Mouse (Mus musculus): Measurements from ENCODE around the gene Sec31b. TPM values are rescaled to one million over a fixed set of nuclear protein-coding genes. Genes with fewer than 3 reads are reported as not detected.

Sec31b gene
- polyA plus RNA-seq, 1 experiment from 2014 or later, result 0.13 TPM

GRCm38 (mm10) chr19:44525551-44526205 is 20.0 kb downstream of the Sec31b start:
- 88% methylated on average over 9 of the region's 9 CpGs for WGBS
- ATAC-seq (ENCODE audit: low read depth), result no peak
- no peak overlapping the region for H3K27ac ChIP-seq (replicated peaks)
- H3K27me3 ChIP-seq, result no peaks in the 10 kb centered on the region; the same call in 1 of the 2 replicates
- no peak overlapping the region for H3K4me2 ChIP-seq
- H3K9me3 ChIP-seq, result no peaks in the 10 kb centered on the region
- no peaks in the 10 kb centered on the region for H3K36me3 ChIP-seq
- no peaks in the 10 kb centered on the region for H3K4me1 ChIP-seq (replicated peaks)
- no peak overlapping the region for H3K4me3 ChIP-seq
- H3K9ac ChIP-seq, result no peak overlapping the region

DNA sequence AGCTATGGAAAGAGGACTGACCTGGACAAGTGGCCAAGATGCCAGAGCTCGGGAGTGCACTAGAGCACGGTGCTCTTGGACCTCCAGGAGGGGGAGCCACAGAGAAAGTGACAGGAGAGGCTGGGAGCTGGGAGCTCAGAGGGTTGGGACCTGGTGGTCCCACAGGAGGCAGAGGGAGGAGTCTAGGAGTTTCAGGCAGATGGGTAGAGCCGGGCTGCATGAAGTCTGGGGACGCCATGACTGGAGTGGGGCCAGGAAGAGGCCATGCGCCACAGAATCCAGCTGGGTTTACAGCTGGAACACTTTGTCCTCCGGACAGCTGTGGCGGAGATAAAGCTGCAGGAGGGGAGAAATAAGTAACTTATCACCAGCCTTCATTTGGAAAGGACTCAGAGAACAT is 26.5 kb downstream of the Sec31b start:
- H3K27me3 ChIP-seq, result peaks cover 49% of the 10 kb centered on the region

GRCm38 (mm10) chr19:44517996-44518768 is 27.5 kb downstream of the Sec31b start:
- Histone ChIP-seq H3K27me3 (peaks cover 59% of the 10 kb centered on the region), H3K9me3 (no peaks in the 10 kb centered on the region), H3K4me2 (no peak overlapping the region), H3K27ac (replicated peaks) (no peak overlapping the region), H3K36me3 (no peaks in the 10 kb centered on the region), H3K9ac (no peak overlapping the region), H3K4me1 (replicated peaks) (peaks cover 38% of the 10 kb centered on the region), H3K4me3 (no peak overlapping the region)
- no peak for ATAC-seq (ENCODE audit: low read depth)
- 56% methylated on average over 12 of the region's 12 CpGs for WGBS

More for the DNA sequence above, 26.5 kb downstream of the Sec31b start:
- WGBS, result 12% methylated on average over 7 of the region's 7 CpGs
- no peak for ATAC-seq (ENCODE audit: low read depth)
- no peak overlapping the region for H3K27ac ChIP-seq (replicated peaks)
- no peaks in the 10 kb centered on the region for H3K9me3 ChIP-seq
- no peak overlapping the region for H3K4me2 ChIP-seq
- H3K4me1 ChIP-seq (replicated peaks), result peaks cover 29% of the 10 kb centered on the region
- no peak overlapping the region for H3K9ac ChIP-seq
- no peaks in the 10 kb centered on the region for H3K36me3 ChIP-seq
- H3K4me3 ChIP-seq, result no peak overlapping the region

DNA sequence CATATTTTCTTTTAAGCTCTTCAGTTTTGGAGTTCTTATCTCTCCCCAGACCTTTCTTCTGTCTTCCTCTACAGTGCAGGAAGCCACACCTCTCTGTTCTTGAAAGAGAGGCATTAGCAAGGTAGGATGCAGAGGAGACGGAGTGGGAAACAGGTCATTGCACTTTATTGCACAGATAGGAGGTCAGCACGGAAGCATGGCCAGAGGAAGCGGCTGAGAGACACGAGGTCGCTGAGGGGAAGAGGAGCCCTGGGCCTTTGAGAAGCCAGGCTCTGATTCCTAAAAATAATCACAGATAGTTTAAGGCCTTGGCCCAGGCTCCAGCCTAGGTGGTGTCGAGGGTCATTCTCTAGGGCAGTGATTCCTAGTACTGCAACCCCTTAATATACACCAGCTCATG is 29.9 kb downstream of the Sec31b start:
- H3K4me2 ChIP-seq, result no peak overlapping the region
- H3K27me3 ChIP-seq, result peaks cover 83% of the 10 kb centered on the region
- H3K4me1 ChIP-seq (replicated peaks), result peaks cover 62% of the 10 kb centered on the region
- no peaks in the 10 kb centered on the region for H3K36me3 ChIP-seq
- H3K4me3 ChIP-seq, result no peak overlapping the region
- no peak overlapping the region for H3K27ac ChIP-seq (replicated peaks)
- WGBS, result 27% methylated on average over 6 of the region's 6 CpGs
- no peak overlapping the region for H3K9ac ChIP-seq
- no peaks in the 10 kb centered on the region for H3K9me3 ChIP-seq
- no peak for ATAC-seq (ENCODE audit: low read depth)

- Histone ChIP-seq H3K4me2 (peak overlapping the region; percentile 94), H3K27me3 (peaks cover 93% of the 10 kb centered on the region), H3K4me1 (replicated peaks) (peaks cover 71% of the 10 kb centered on the region), H3K36me3 (no peaks in the 10 kb centered on the region), H3K9me3 (no peaks in the 10 kb centered on the region), H3K4me3 (no peak overlapping the region), H3K27ac (replicated peaks) (peak overlapping the region; percentile 52; the same call in 1 of the 2 replicates), H3K9ac (no peak overlapping the region)
- ATAC-seq (ENCODE audit: low read depth), result peak; percentile 71
- WGBS, result 3% methylated on average over 14 of the region's 14 CpGs
Observed at GRCm38 (mm10) chr19:44514521-44515451, 30.9 kb downstream of the Sec31b start.

GRCm38 (mm10) chr19:44513921-44514482 is 31.7 kb downstream of the Sec31b start:
- peak overlapping the region; percentile 52; the same call in 1 of the 2 replicates for H3K27ac ChIP-seq (replicated peaks)
- WGBS, result 11% methylated on average over 7 of the region's 7 CpGs
- ATAC-seq (ENCODE audit: low read depth), result no peak
- no peaks in the 10 kb centered on the region for H3K9me3 ChIP-seq
- H3K4me1 ChIP-seq (replicated peaks), result peaks cover 66% of the 10 kb centered on the region
- peak overlapping the region; percentile 94 for H3K4me2 ChIP-seq
- no peaks in the 10 kb centered on the region for H3K36me3 ChIP-seq
- peaks cover 94% of the 10 kb centered on the region for H3K27me3 ChIP-seq
- no peak overlapping the region for H3K9ac ChIP-seq
- no peak overlapping the region for H3K4me3 ChIP-seq

GRCm38 (mm10) chr19:44513054-44513833 is 32.4 kb downstream of the Sec31b start:
- Histone ChIP-seq H3K27ac (replicated peaks) (peak overlapping the region; percentile 52), H3K4me1 (replicated peaks) (peaks cover 61% of the 10 kb centered on the region), H3K4me2 (peak overlapping the region; percentile 94), H3K4me3 (no peak overlapping the region), H3K27me3 (peaks cover 94% of the 10 kb centered on the region), H3K36me3 (no peaks in the 10 kb centered on the region), H3K9ac (no peak overlapping the region), H3K9me3 (no peaks in the 10 kb centered on the region)
- WGBS, result 13% methylated on average over 11 of the region's 11 CpGs
- ATAC-seq (ENCODE audit: low read depth), result no peak

DNA sequence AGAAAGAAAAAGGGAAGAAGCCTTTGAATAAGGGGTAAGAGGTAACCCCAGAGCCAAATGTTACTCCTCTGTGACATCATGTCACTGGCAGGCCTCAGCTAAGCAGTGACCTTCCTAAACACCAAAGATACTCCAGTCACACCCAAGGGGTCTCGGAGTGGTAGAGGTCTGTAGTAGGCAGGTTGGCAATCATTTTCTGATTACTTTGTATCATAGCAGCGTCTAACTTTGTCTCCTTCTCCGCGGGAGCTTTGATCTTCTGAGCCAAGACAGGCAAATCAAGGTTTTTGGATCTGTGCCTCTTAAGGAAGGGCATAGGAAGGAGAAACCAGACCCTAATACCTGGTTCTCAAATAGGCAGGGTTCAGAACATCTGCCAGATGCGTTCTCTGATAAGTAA is 33.1 kb downstream of the Sec31b start:
- H3K36me3 ChIP-seq, result no peaks in the 10 kb centered on the region
- peak overlapping the region; percentile 94 for H3K4me2 ChIP-seq
- no peak for ATAC-seq (ENCODE audit: low read depth)
- peak overlapping the region; percentile 8; the same call in 1 of the 2 replicates for H3K4me3 ChIP-seq
- no peak overlapping the region for H3K9ac ChIP-seq
- peaks cover 87% of the 10 kb centered on the region for H3K27me3 ChIP-seq
- H3K9me3 ChIP-seq, result no peaks in the 10 kb centered on the region
- 31% methylated on average over 5 of the region's 5 CpGs for WGBS
- no peak overlapping the region for H3K27ac ChIP-seq (replicated peaks)
- H3K4me1 ChIP-seq (replicated peaks), result peaks cover 61% of the 10 kb centered on the region

- H3K4me1 ChIP-seq (replicated peaks), result peaks cover 61% of the 10 kb centered on the region
- under 1% methylated on average over 66 of the region's 66 CpGs for WGBS
- no peaks in the 10 kb centered on the region for H3K9me3 ChIP-seq
- H3K4me3 ChIP-seq, result peak overlapping the region; percentile 51
- peak overlapping the region; percentile 66 for H3K9ac ChIP-seq
- H3K36me3 ChIP-seq, result no peaks in the 10 kb centered on the region
- H3K27me3 ChIP-seq, result peaks cover 82% of the 10 kb centered on the region
- H3K4me2 ChIP-seq, result peak overlapping the region; percentile 94
- 0 out of 2 replicates have a peak overlapping the region, but pooled peaks have one; percentile 59 for H3K27ac ChIP-seq (replicated peaks)
- ATAC-seq (ENCODE audit: low read depth), result peak; percentile 24
Observed at GRCm38 (mm10) chr19:44511451-44512231, 34.0 kb downstream of the Sec31b start.

- H3K27me3 ChIP-seq, result peaks cover 78% of the 10 kb centered on the region
- no peaks in the 10 kb centered on the region for H3K9me3 ChIP-seq
- 5% methylated on average over 12 of the region's 12 CpGs for WGBS
- no peak for ATAC-seq (ENCODE audit: low read depth)
- peak overlapping the region; percentile 66; the same call in 1 of the 2 replicates for H3K9ac ChIP-seq
- peaks cover 56% of the 10 kb centered on the region for H3K4me1 ChIP-seq (replicated peaks)
- no peak overlapping the region for H3K27ac ChIP-seq (replicated peaks)
- H3K36me3 ChIP-seq, result no peaks in the 10 kb centered on the region
- H3K4me2 ChIP-seq, result peak overlapping the region; percentile 94
- peak overlapping the region; percentile 51 for H3K4me3 ChIP-seq
Observed at GRCm38 (mm10) chr19:44510534-44511175, 35.0 kb downstream of the Sec31b start.
